In the genomic region with DNA sequence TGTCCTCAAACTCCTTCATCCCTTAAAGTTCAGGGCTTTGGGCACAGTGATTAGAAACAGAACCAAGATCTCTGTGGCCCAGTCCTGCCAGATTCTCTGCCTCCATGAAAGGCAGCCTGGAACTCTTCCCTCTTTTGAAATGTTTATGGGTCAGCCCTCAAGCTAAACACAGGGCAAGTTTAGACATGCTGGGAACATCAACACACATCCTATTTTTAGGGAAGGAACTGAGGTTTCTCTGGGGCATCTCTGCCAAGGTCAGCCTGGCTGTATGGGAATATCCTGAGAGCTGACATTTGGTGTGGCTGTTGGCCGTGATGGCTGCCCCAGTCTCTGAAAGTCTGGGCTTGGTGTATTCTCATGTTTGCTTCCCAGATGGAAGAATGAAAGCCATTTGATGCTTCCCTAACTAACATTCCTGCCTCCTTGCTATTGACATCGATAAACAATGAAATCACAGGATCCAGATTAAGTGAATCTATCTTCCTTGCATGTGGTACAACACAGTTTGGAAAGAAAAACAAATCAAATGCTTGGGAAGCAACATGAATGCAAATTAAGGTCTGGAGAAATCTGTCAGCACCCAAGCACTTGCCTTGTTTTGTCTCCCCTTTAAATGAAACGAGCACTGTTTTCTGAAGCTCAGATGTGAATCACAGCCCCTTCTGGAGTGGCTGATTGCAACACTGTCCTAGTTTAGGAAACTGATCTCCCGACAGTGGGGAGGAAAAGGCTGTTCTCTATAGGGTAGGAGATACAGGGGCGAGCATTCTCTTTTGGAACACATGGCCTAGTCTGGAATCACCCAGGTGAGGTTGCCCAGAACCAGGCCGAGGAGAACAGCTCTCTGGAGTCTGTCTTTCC, we compare ENCODE assay signal across 13 mouse cellular contexts. TPM values are rescaled to one million over a fixed set of nuclear protein-coding genes. Genes with fewer than 3 reads are reported as not detected.
A peak's percentile ranks its signal among the peaks of the same experiment; 100 is the strongest.
DNase-seq lines count a peak whose midpoint lies in the region; ATAC-seq and TF ChIP-seq lines count a peak whose summit lies in the region.
"Had no signal": no experiment of that assay in that cellular context is flagged by ENCODE, and none has a peak within 500 bp of the region (broad histone marks: within the 10 kb centered on the region; RNA-seq: fewer than 3 reads in every experiment).

No protein-coding gene starts in this region.

- no peak for TF ChIP-seq CTCF in cerebellum, adult 2 months (IDR thresholded peaks at IDR 0.05; ENCODE audit: borderline replicate concordance, insufficient read depth, low read depth, low read length)

- no peaks in the 10 kb centered on the region; the same call in 1 of the 2 replicates for H3K4me1 ChIP-seq in hindbrain, embryonic 13.5 days (replicated peaks)
- H3K4me1 ChIP-seq in hindbrain, embryonic 11.5 days (replicated peaks; ENCODE audit: control insufficient read depth, insufficient read depth, low read length) = no peaks in the 10 kb centered on the region
- H3K4me1 ChIP-seq in cerebellum, adult 2 months (ENCODE audit: control insufficient read depth, insufficient read depth, low read length) = peaks cover 42% of the 10 kb centered on the region
- H3K4me1 ChIP-seq: limb, embryonic 12.5 days had no signal

- peak overlapping the region; percentile 66; the same call in 1 of the 2 replicates for H3K27ac ChIP-seq in hindbrain, embryonic 13.5 days
- no peak overlapping the region for H3K27ac ChIP-seq in hindbrain, embryonic 11.5 days (ENCODE audit: low read depth, low read length)
- peak overlapping the region; percentile 89 for H3K27ac ChIP-seq in cerebellum, adult 2 months (ENCODE audit: insufficient read depth, low read length)
- H3K27ac ChIP-seq: limb, embryonic 12.5 days had no signal

- H3K27me3 ChIP-seq in hindbrain, embryonic 13.5 days = no peaks in the 10 kb centered on the region
- H3K27me3 ChIP-seq in hindbrain, embryonic 11.5 days (ENCODE audit: control insufficient read depth, insufficient read depth, low read length) = no peaks in the 10 kb centered on the region
- no peaks in the 10 kb centered on the region for H3K27me3 ChIP-seq in cerebellum, adult 2 months (ENCODE audit: control insufficient read depth, insufficient read depth, low read length)
- H3K27me3 ChIP-seq: limb, embryonic 12.5 days had no signal

- ATAC-seq in hindbrain, embryonic 13.5 days (ENCODE audit: low FRiP score) = no peak
- no peak for ATAC-seq in hindbrain, embryonic 11.5 days (ENCODE audit: low FRiP score)

- no peaks in the 10 kb centered on the region for H3K9me3 ChIP-seq in hindbrain, embryonic 13.5 days
- H3K9me3 ChIP-seq in hindbrain, embryonic 11.5 days (ENCODE audit: control insufficient read depth, low read length) = no peaks in the 10 kb centered on the region
- H3K9me3 ChIP-seq: limb, embryonic 12.5 days had no signal

- no peak for TF ChIP-seq POLR2A in cerebellum, adult 2 months (IDR thresholded peaks at IDR 0.05; ENCODE audit: borderline replicate concordance, insufficient read depth, low read length)

- H3K9ac ChIP-seq in hindbrain, embryonic 13.5 days = no peak overlapping the region
- H3K9ac ChIP-seq in hindbrain, embryonic 11.5 days (ENCODE audit: low read depth, low read length) = no peak overlapping the region
- H3K9ac ChIP-seq: limb, embryonic 12.5 days had no signal

- DNase-seq in hindbrain, embryonic 11.5 days (ENCODE audit: low spot score) = no peak
- DNase-seq in NIH3T3 (ENCODE audit: low read depth) = peak; percentile 67
- DNase-seq in cerebellum, adult 2 months = peak; percentile 73 to 90
- peak; percentile 43 for DNase-seq in lung, postnatal 14 days
- no peak for DNase-seq in left cerebral cortex, adult 11 months (ENCODE audit: low spot score)
- DNase-seq in adrenal gland, adult 2 months = no peak
- DNase-seq: adrenal gland, postnatal 36 days; heart, postnatal 4 days; kidney, postnatal 25 days; spleen, adult 18-20 months; thymus, postnatal 25 days had no signal

- H3K36me3 ChIP-seq in hindbrain, embryonic 13.5 days = no peaks in the 10 kb centered on the region
- no peaks in the 10 kb centered on the region for H3K36me3 ChIP-seq in hindbrain, embryonic 11.5 days (ENCODE audit: control insufficient read depth, insufficient read depth, low read length)
- H3K36me3 ChIP-seq: limb, embryonic 12.5 days had no signal

- WGBS in hindbrain, embryonic 13.5 days = 67% methylated on average over 6 of the region's 6 CpGs
- WGBS in hindbrain, embryonic 11.5 days = 60% methylated on average over 6 of the region's 6 CpGs
- 13% methylated on average over 6 of the region's 6 CpGs for WGBS in cerebellum, adult 2 months

- H3K4me3 ChIP-seq in hindbrain, embryonic 13.5 days = no peak overlapping the region
- no peak overlapping the region for H3K4me3 ChIP-seq in hindbrain, embryonic 11.5 days (ENCODE audit: low read depth, low read length)
- no peak overlapping the region for H3K4me3 ChIP-seq in cerebellum, adult 2 months (replicated peaks; ENCODE audit: insufficient read depth, low read depth, low read length)
- H3K4me3 ChIP-seq: limb, embryonic 12.5 days had no signal

- H3K4me2 ChIP-seq in hindbrain, embryonic 13.5 days = no peak overlapping the region
- H3K4me2 ChIP-seq in hindbrain, embryonic 11.5 days (replicated peaks; ENCODE audit: low read depth, low read length) = no peak overlapping the region
- H3K4me2 ChIP-seq: limb, embryonic 12.5 days had no signal

RNA-seq across cellular contexts. Expression of gene Nmnat2, which starts 37.7 kb away (rescaled TPM):
- 68.0 and 70.2 TPM in 2 replicates for polyA plus RNA-seq in hindbrain, embryonic 13.5 days (2015; fragmentation: Nextera tagmentation; extraction: Ambion mirVana)
- polyA plus RNA-seq in hindbrain, embryonic 11.5 days (2014; fragmentation: Nextera tagmentation; extraction: Ambion mirVana) = 28.9 and 36.7 TPM in 2 replicates
- 120 and 131 TPM in 2 replicates for polyA plus RNA-seq in cerebellum, adult 2 months (2012; rRNA removed)
- 1 to 10 TPM in 1 of 2 experiments, under 1 TPM in 1; 0.78 to 1.1 TPM for total RNA-seq in adrenal gland, adult 2 months (2021)
- polyA plus RNA-seq in adrenal gland, adult 2 months (2012; rRNA removed) = 0.84 and 1.0 TPM in 2 replicates

Comparison
In these comparisons a context has a peak if more than half of its experiments do, and no peak if none do; other contexts are left out.
1. DNase-seq: peak in NIH3T3 (single experiment), cerebellum, adult 2 months (2 of 2) and lung, postnatal 14 days (single experiment); none in hindbrain, embryonic 11.5 days (single experiment), left cerebral cortex, adult 11 months (single experiment) and adrenal gland, adult 2 months (single experiment).
2. RNA of gene Nmnat2, which starts 37.7 kb away (polyA plus RNA-seq): 120 to 131 TPM in cerebellum, adult 2 months, 68.0 to 70.2 TPM in hindbrain, embryonic 13.5 days and 28.9 to 36.7 TPM in hindbrain, embryonic 11.5 days; 0.84 to 1.0 TPM in adrenal gland, adult 2 months; every median in the first group is over 10 times any median in the second.